Mouse (Mus musculus) frontal cortex, postnatal 25 days (tissue): ENCODE measurements at regions not wholly inside any gene's neighbourhood (a gene's known extent, or its start where the extent isn't known, plus 50 kb on each side); places are given as distances from the start of the nearest gene placed in this dataset.

Experiments
- DNase-seq, 2 experiments: peaks; one replicate each; pipeline ENCODE4 v3.0.0; 2022; ENCODE audit warnings: low spot score in 2 of 2

GRCm38 (mm10) chr13:11273896-11274295 is 832.8 kb downstream of the Ryr2 start:
- DNase-seq: no peak

- DNase-seq: no peak
These were observed 837.9 kb downstream of the Ryr2 start for GRCm38 (mm10) chr13:11268673-11269340.

GRCm38 (mm10) chr13:11247541-11247940 is 859.2 kb downstream of the Ryr2 start:
- no peak for DNase-seq

- no peak for DNase-seq
These were observed 856.2 kb upstream of the Chrm3 start for GRCm38 (mm10) chr13:11216671-11217330.

GRCm38 (mm10) chr13:11210109-11210508 is 849.5 kb upstream of the Chrm3 start:
- no peak for DNase-seq

- no peak for DNase-seq
These were observed 844.7 kb upstream of the Chrm3 start for GRCm38 (mm10) chr13:11205216-11205786.

GRCm38 (mm10) chr13:11201978-11202377 is 841.3 kb upstream of the Chrm3 start:
- no peak for DNase-seq

- DNase-seq: no peak
These were observed 831.8 kb upstream of the Chrm3 start for GRCm38 (mm10) chr13:11192471-11192870.

GRCm38 (mm10) chr13:11181191-11181590 is 820.5 kb upstream of the Chrm3 start:
- no peak for DNase-seq

- no peak for DNase-seq
These were observed 819.7 kb upstream of the Chrm3 start for GRCm38 (mm10) chr13:11180356-11180755.

GRCm38 (mm10) chr13:11178586-11178985 is 817.9 kb upstream of the Chrm3 start:
- no peak for DNase-seq

- no peak for DNase-seq
These were observed 817.2 kb upstream of the Chrm3 start for GRCm38 (mm10) chr13:11177642-11178420.

- DNase-seq: no peak
These were observed 806.5 kb upstream of the Chrm3 start for GRCm38 (mm10) chr13:11167115-11167514.

- DNase-seq: no peak
These were observed 803.5 kb upstream of the Chrm3 start for GRCm38 (mm10) chr13:11164130-11164529.

GRCm38 (mm10) chr13:11147268-11147667 is 786.6 kb upstream of the Chrm3 start:
- DNase-seq: no peak

GRCm38 (mm10) chr13:11107693-11108092 is 747.0 kb upstream of the Chrm3 start:
- no peak for DNase-seq

GRCm38 (mm10) chr13:11106426-11106825 is 745.8 kb upstream of the Chrm3 start:
- DNase-seq: no peak

GRCm38 (mm10) chr13:11105571-11105970 is 744.9 kb upstream of the Chrm3 start:
- no peak for DNase-seq

GRCm38 (mm10) chr13:11099586-11099950 is 738.9 kb upstream of the Chrm3 start:
- DNase-seq: no peak

GRCm38 (mm10) chr13:11098899-11099585 is 738.4 kb upstream of the Chrm3 start:
- no peak for DNase-seq

GRCm38 (mm10) chr13:11092911-11093310 is 732.3 kb upstream of the Chrm3 start:
- no peak for DNase-seq
